Mouse (Mus musculus): ENCODE results near the gene Ifne.

DNA sequence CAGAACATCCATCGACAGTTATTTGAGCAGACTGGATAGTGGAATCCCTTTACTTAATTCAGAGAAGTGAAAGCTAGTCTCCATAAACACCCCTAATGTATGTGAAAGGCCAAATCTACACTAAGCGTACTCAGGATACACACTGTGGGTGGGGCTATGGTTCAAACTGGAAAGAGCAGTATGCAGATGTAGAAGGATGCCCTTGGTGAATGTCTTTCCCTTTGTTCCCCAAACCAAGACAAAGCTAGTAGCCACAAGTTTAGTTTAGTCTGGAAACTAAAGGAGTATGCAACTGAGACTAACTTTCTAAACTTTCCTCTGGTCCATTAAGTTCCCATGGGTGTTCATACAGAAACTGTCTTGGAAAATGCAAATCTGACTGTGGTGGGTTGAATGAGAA, 45.5 kb upstream of the Ifne start:
- no peak for TF ChIP-seq CTCF (IDR thresholded peaks at IDR 0.05; ENCODE audit: control insufficient read depth, insufficient read depth, low read length)
- no peak for TF ChIP-seq POLR2A (IDR thresholded peaks at IDR 0.05; ENCODE audit: borderline replicate concordance, control insufficient read depth, low read depth, low read length)

Data from bone marrow, adult 2 months (tissue).